ENCODE assay signal across 20 mouse cellular contexts in the genomic region with DNA sequence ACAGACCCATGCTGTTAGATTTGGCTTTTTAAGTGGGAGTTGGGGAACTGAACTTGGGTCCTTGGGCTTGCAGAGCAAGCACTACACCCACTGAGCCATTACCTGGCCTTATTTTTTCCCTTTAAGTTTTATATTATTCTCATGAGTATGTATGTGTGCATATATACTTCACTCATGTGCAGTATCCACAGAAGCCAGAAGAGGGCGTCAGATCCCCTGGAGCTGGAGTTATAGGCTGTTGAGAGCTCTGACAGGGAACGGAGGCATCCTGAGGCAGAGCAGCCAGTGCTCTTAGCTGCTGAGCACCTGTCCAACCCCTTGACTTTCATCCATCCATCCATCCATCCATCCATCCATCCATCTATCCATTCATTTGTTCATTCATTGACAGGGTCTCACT.
"Had no signal": no experiment of that assay in that cellular context is flagged by ENCODE, and none has a peak within 500 bp of the region (broad histone marks: within the 10 kb centered on the region; RNA-seq: fewer than 3 reads in every experiment).

No protein-coding gene starts in this region.

- H3K27me3 ChIP-seq: limb, embryonic 15.5 days; liver, embryonic 12.5 days; midbrain, embryonic 13.5 days; neural tube, embryonic 12.5 days; neural tube, embryonic 15.5 days had no signal

- DNase-seq: kidney, adult 18-20 months; kidney, adult 9 months; kidney, postnatal 14 days; kidney, postnatal 4 days; layer of hippocampus, postnatal 36 days; left cerebral cortex, postnatal 4 days; lung, adult 2 months; lung, postnatal 14 days; lung, postnatal 4 days; right cerebral cortex, adult 18-20 months; right cerebral cortex, postnatal 14 days; right cerebral cortex, postnatal 4 days; thymus, postnatal 36 days had no signal

- H3K9me3 ChIP-seq: limb, embryonic 12.5 days; limb, embryonic 15.5 days; liver, embryonic 12.5 days; midbrain, embryonic 13.5 days; neural tube, embryonic 12.5 days; neural tube, embryonic 15.5 days had no signal

- ATAC-seq: liver, embryonic 12.5 days; midbrain, embryonic 13.5 days had no signal

- H3K4me3 ChIP-seq: left cerebral cortex, adult 2 months; limb, embryonic 12.5 days; limb, embryonic 15.5 days; liver, embryonic 12.5 days; midbrain, embryonic 13.5 days; neural tube, embryonic 12.5 days; neural tube, embryonic 15.5 days had no signal

- H3K27ac ChIP-seq: left cerebral cortex, adult 2 months; limb, embryonic 12.5 days; limb, embryonic 15.5 days; liver, embryonic 12.5 days; midbrain, embryonic 13.5 days; neural tube, embryonic 12.5 days; neural tube, embryonic 15.5 days had no signal

- H3K4me2 ChIP-seq: limb, embryonic 12.5 days; limb, embryonic 15.5 days; liver, embryonic 12.5 days; midbrain, embryonic 13.5 days; neural tube, embryonic 12.5 days; neural tube, embryonic 15.5 days had no signal

- H3K9ac ChIP-seq: limb, embryonic 12.5 days; limb, embryonic 15.5 days; liver, embryonic 12.5 days; midbrain, embryonic 13.5 days; neural tube, embryonic 12.5 days; neural tube, embryonic 15.5 days had no signal

- H3K36me3 ChIP-seq: limb, embryonic 12.5 days; limb, embryonic 15.5 days; liver, embryonic 12.5 days; midbrain, embryonic 13.5 days; neural tube, embryonic 12.5 days; neural tube, embryonic 15.5 days had no signal
